ENCODE assay signal across 17 mouse cellular contexts in genomic region chr19:40307550-40307949, GRCm38 (mm10). TPM values are rescaled to one million over a fixed set of nuclear protein-coding genes. Genes with fewer than 3 reads are reported as not detected.
A peak's percentile ranks its signal among the peaks of the same experiment; 100 is the strongest.
DNase-seq lines count a peak whose midpoint lies in the region; ATAC-seq and TF ChIP-seq lines count a peak whose summit lies in the region.
"Had no signal": no experiment of that assay in that cellular context is flagged by ENCODE, and none has a peak within 500 bp of the region (broad histone marks: within the 10 kb centered on the region; RNA-seq: fewer than 3 reads in every experiment).

No protein-coding gene starts in this region.

- no peak for DNase-seq in layer of hippocampus, adult 2 months (ENCODE audit: low spot score in 2 of 2)
- no peak for DNase-seq in layer of hippocampus, postnatal 14 days (ENCODE audit: low spot score in 2 of 2)
- DNase-seq in R1 (ENCODE audit: low read depth, low spot score): peak; percentile 74
- peak; percentile 58 to 75 for DNase-seq in heart, adult 2 months
- DNase-seq in adrenal gland, adult 2 months: no peak
- DNase-seq in embryo, embryonic 10.5 days (ENCODE audit: low spot score): no peak
- no peak for DNase-seq in right cerebral cortex, postnatal 25 days
- DNase-seq: adrenal gland, postnatal 25 days; liver; right cerebral cortex, postnatal 14 days; thymus, postnatal 36 days had no signal

- TF ChIP-seq CTCF in layer of hippocampus, adult 2 months (conservative IDR thresholded peaks at IDR 0.05): no peak
- TF ChIP-seq CTCF in heart, adult 2 months (IDR thresholded peaks at IDR 0.05): no peak
- TF ChIP-seq CTCF in intestine, postnatal 0 days (IDR thresholded peaks at IDR 0.05; ENCODE audit: low read depth): no peak

- no peak overlapping the region for H3K4me3 ChIP-seq in layer of hippocampus, adult 2 months
- H3K4me3 ChIP-seq in heart, adult 2 months: no peak overlapping the region
- H3K4me3 ChIP-seq in intestine, postnatal 0 days (ENCODE audit: low read depth, low read length): no peak overlapping the region
- H3K4me3 ChIP-seq: embryonic facial prominence, embryonic 10.5 days; forebrain, embryonic 15.5 days; hindbrain, embryonic 13.5 days; neural tube, embryonic 12.5 days had no signal

- peak; percentile 97 for TF ChIP-seq EP300 in heart, adult 2 months (IDR thresholded peaks at IDR 0.05; ENCODE audit: insufficient read depth, low read depth, low read length)

- peak overlapping the region; percentile 59 for H3K27ac ChIP-seq in layer of hippocampus, adult 2 months
- H3K27ac ChIP-seq in heart, adult 2 months: peak overlapping the region; percentile 75
- 0 out of 2 replicates have a peak overlapping the region, but pooled peaks have one; percentile 15 for H3K27ac ChIP-seq in intestine, postnatal 0 days (ENCODE audit: low read depth, low read length)
- H3K27ac ChIP-seq: embryonic facial prominence, embryonic 10.5 days; forebrain, embryonic 15.5 days; hindbrain, embryonic 13.5 days; neural tube, embryonic 12.5 days had no signal

- no peaks in the 10 kb centered on the region for H3K9me3 ChIP-seq in intestine, postnatal 0 days (ENCODE audit: control insufficient read depth)
- H3K9me3 ChIP-seq: embryonic facial prominence, embryonic 10.5 days; forebrain, embryonic 15.5 days; hindbrain, embryonic 13.5 days; neural tube, embryonic 12.5 days had no signal

- 22% methylated on average over 7 of the region's 7 CpGs for WGBS in heart, adult 2 months
- 43% methylated on average over 7 of the region's 7 CpGs for WGBS in intestine, postnatal 0 days

- no peaks in the 10 kb centered on the region for H3K27me3 ChIP-seq in heart, adult 2 months (ENCODE audit: control insufficient read depth, insufficient read depth, low read length)
- H3K27me3 ChIP-seq in intestine, postnatal 0 days (replicated peaks; ENCODE audit: control insufficient read depth, insufficient read depth, low read length): no peaks in the 10 kb centered on the region
- H3K27me3 ChIP-seq: forebrain, embryonic 15.5 days; hindbrain, embryonic 13.5 days; neural tube, embryonic 12.5 days had no signal

- H3K4me1 ChIP-seq in heart, adult 2 months (ENCODE audit: control insufficient read depth, insufficient read depth, low read length): peaks cover 25% of the 10 kb centered on the region
- peaks cover 6% of the 10 kb centered on the region for H3K4me1 ChIP-seq in intestine, postnatal 0 days (replicated peaks; ENCODE audit: control insufficient read depth, insufficient read depth, low read length)
- H3K4me1 ChIP-seq: forebrain, embryonic 15.5 days; hindbrain, embryonic 13.5 days; neural tube, embryonic 12.5 days had no signal

- intact Hi-C loops in heart, adult 2 months (cut with DNase I): loop anchor here (2.0 kb wide), 2 partner anchors 37 to 67 kb away; partner anchors contain the start of gene Pdlim1

- H3K9ac ChIP-seq in heart, adult 2 months (ENCODE audit: low read depth, low read length): no peak overlapping the region
- no peak overlapping the region for H3K9ac ChIP-seq in intestine, postnatal 0 days (ENCODE audit: low read depth, low read length)
- H3K9ac ChIP-seq: forebrain, embryonic 15.5 days; hindbrain, embryonic 13.5 days; neural tube, embryonic 12.5 days had no signal

- H3K36me3 ChIP-seq in heart, adult 2 months (ENCODE audit: control insufficient read depth, insufficient read depth, low read length): peaks cover 32% of the 10 kb centered on the region
- peaks cover 34% of the 10 kb centered on the region; the same call in 1 of the 2 replicates for H3K36me3 ChIP-seq in intestine, postnatal 0 days (ENCODE audit: control insufficient read depth, insufficient read depth)

- H3K4me2 ChIP-seq in intestine, postnatal 0 days (replicated peaks; ENCODE audit: low read depth): no peak overlapping the region
- H3K4me2 ChIP-seq: forebrain, embryonic 15.5 days; hindbrain, embryonic 13.5 days; neural tube, embryonic 12.5 days had no signal

- ATAC-seq in intestine, postnatal 0 days: peak; percentile 96
- ATAC-seq: forebrain, embryonic 15.5 days had no signal

- TF ChIP-seq POLR2A in heart, adult 2 months (IDR thresholded peaks at IDR 0.05; ENCODE audit: insufficient read depth, low read depth, low read length): peak; percentile 50; the same call in 1 of the 2 replicates

- H3K79me2 ChIP-seq in heart, adult 2 months (replicated peaks; ENCODE audit: control insufficient read depth, insufficient read depth, low read length): no peaks in the 10 kb centered on the region

RNA-seq across cellular contexts. Expression of gene Pdlim1, which starts 35.9 kb away (rescaled TPM):
- 10 to 100 TPM; 10.9 to 13.2 TPM for total RNA-seq in layer of hippocampus, adult 2 months (2021)
- 10 to 100 TPM in 1 of 2 experiments, 1 to 10 TPM in 1; 9.0 to 17.2 TPM for total RNA-seq in layer of hippocampus, postnatal 14 days (2021)
- total RNA-seq in heart, adult 2 months (2021): 100 to 1,000 TPM; 137 to 139 TPM
- 116 and 125 TPM in 2 replicates for polyA plus RNA-seq in heart, adult 2 months (2012; rRNA removed)
- polyA plus RNA-seq in intestine, postnatal 0 days (2015; fragmentation: Nextera tagmentation; extraction: Ambion mirVana): 167 and 175 TPM in 2 replicates
- 10 to 100 TPM; 20.9 to 25.8 TPM for total RNA-seq in adrenal gland, adult 2 months (2021)
- polyA plus RNA-seq in adrenal gland, adult 2 months (2012; rRNA removed): 3.7 and 4.9 TPM in 2 replicates
- total RNA-seq: MEL had no signal

Comparison
In these comparisons a context has a peak if more than half of its experiments do, and no peak if none do; other contexts are left out.
1. DNase-seq: peak in R1 (single experiment) and heart, adult 2 months (2 of 2); none in layer of hippocampus, adult 2 months (0 of 2), layer of hippocampus, postnatal 14 days (0 of 2), adrenal gland, adult 2 months (single experiment), embryo, embryonic 10.5 days (single experiment) and right cerebral cortex, postnatal 25 days (single experiment).
2. H3K27ac ChIP-seq: peak in every context shown above with its lines; median percentile 75 in heart, adult 2 months; 59 in layer of hippocampus, adult 2 months; 15 in intestine, postnatal 0 days.
3. RNA of gene Pdlim1, which starts 35.9 kb away (total RNA-seq): 137 to 139 TPM in heart, adult 2 months; 20.9 to 25.8 TPM in adrenal gland, adult 2 months, 9.0 to 17.2 TPM in layer of hippocampus, postnatal 14 days and 10.9 to 13.2 TPM in layer of hippocampus, adult 2 months; every median in the first group is over 4 times any median in the second.